Comparison of ENCODE assay signal across 26 mouse cellular contexts in the genomic region with DNA sequence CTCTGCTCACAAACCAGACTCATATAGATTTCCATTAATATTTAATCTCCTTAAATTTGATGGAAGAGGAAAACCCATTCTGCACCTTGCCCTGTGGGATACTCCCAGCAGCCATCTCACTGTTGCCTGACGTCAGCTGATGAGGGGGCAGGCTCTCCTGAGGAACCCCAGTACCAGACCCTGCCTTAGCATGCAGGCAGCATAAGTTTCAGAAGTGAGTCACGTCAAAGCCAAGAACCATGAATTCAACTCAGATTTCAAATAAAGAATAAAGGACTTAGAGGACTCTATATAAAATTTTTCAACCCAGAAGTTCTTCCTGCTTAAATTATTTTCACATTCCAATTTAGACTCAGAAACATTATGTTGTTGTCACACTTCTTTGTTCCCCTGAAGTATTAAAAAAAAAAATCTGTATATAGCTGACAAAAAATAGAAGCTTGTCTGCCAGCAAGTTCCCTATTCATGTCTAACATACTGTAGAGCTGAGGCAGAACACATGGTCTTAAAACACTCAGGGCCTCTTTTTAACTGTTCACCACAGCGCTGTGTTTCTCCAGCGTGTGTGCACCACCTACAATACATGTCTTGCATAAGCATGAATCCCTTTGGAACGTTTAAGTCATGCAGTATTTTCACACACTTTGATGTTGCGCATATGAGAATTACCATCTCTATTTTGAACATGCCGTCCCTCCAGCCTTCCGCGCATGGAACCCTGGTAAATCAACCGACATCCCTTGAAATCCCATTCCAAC.
DNase-seq lines count a peak whose midpoint lies in the region; ATAC-seq and TF ChIP-seq lines count a peak whose summit lies in the region.
"Had no signal": no experiment of that assay in that cellular context is flagged by ENCODE, and none has a peak within 500 bp of the region (broad histone marks: within the 10 kb centered on the region; RNA-seq: fewer than 3 reads in every experiment).

No protein-coding gene starts in this region.

- no peak for TF ChIP-seq EP300 in liver, postnatal 0 days (IDR thresholded peaks at IDR 0.05; ENCODE audit: low read depth)

- H3K9me3 ChIP-seq in forebrain, embryonic 16.5 days (ENCODE audit: control insufficient read depth, low read length), result no peaks in the 10 kb centered on the region
- H3K9me3 ChIP-seq in forebrain, embryonic 13.5 days (replicated peaks), result no peaks in the 10 kb centered on the region
- H3K9me3 ChIP-seq in liver, postnatal 0 days (ENCODE audit: low read length), result no peaks in the 10 kb centered on the region
- H3K9me3 ChIP-seq: heart, embryonic 12.5 days; hindbrain, embryonic 13.5 days; limb, embryonic 13.5 days; liver, embryonic 13.5 days; lung, embryonic 15.5 days; neural tube, embryonic 15.5 days had no signal

- WGBS in forebrain, embryonic 16.5 days, result 68% methylated on average over 10 of the region's 10 CpGs
- 82% methylated on average over 10 of the region's 10 CpGs for WGBS in forebrain, embryonic 13.5 days
- WGBS in liver, postnatal 0 days (ENCODE audit: insufficient replicate concordance), result 80% methylated on average over 10 of the region's 10 CpGs

- TF ChIP-seq CTCF in liver, postnatal 0 days (IDR thresholded peaks at IDR 0.05; ENCODE audit: low read depth), result no peak

- H3K27ac ChIP-seq in forebrain, embryonic 16.5 days (ENCODE audit: low read length), result peak overlapping the region; percentile 19
- no peak overlapping the region for H3K27ac ChIP-seq in forebrain, embryonic 13.5 days
- no peak overlapping the region for H3K27ac ChIP-seq in liver, postnatal 0 days (ENCODE audit: low read depth)
- H3K27ac ChIP-seq: gastrocnemius, adult 2 months; hindbrain, embryonic 13.5 days; limb, embryonic 13.5 days; liver, embryonic 13.5 days; lung, embryonic 15.5 days; neural tube, embryonic 15.5 days had no signal

- no peak overlapping the region for H3K9ac ChIP-seq in forebrain, embryonic 16.5 days (replicated peaks; ENCODE audit: low read depth, low read length)
- H3K9ac ChIP-seq in forebrain, embryonic 13.5 days, result no peak overlapping the region
- no peak overlapping the region for H3K9ac ChIP-seq in liver, postnatal 0 days (replicated peaks)
- H3K9ac ChIP-seq: heart, embryonic 12.5 days; hindbrain, embryonic 13.5 days; limb, embryonic 13.5 days; liver, embryonic 13.5 days; lung, embryonic 15.5 days; neural tube, embryonic 15.5 days had no signal

- peak; percentile 84 for ATAC-seq in forebrain, embryonic 16.5 days
- ATAC-seq in forebrain, embryonic 13.5 days, result no peak; the same call in 1 of the 2 replicates
- ATAC-seq in megakaryocyte, adult 5-6 weeks (ENCODE audit: poor library complexity, severe bottlenecking), result no peak
- ATAC-seq in liver, postnatal 0 days, result no peak

- H3K4me3 ChIP-seq in forebrain, embryonic 16.5 days (replicated peaks; ENCODE audit: low read length), result no peak overlapping the region
- H3K4me3 ChIP-seq in forebrain, embryonic 13.5 days, result no peak overlapping the region
- no peak overlapping the region for H3K4me3 ChIP-seq in liver, postnatal 0 days (ENCODE audit: low read depth, low read length)
- H3K4me3 ChIP-seq: erythroblast, embryonic 14.5 days; gastrocnemius, adult 2 months; heart, embryonic 12.5 days; hindbrain, embryonic 13.5 days; limb, embryonic 13.5 days; liver, embryonic 13.5 days; lung, embryonic 15.5 days; myocyte; neural tube, embryonic 15.5 days had no signal

- peaks cover 2% of the 10 kb centered on the region for H3K4me1 ChIP-seq in forebrain, embryonic 16.5 days (replicated peaks; ENCODE audit: control insufficient read depth, insufficient read depth, low read length)
- 0 out of 2 replicates have a peak, but pooled peaks cover 3% of the 10 kb centered on the region for H3K4me1 ChIP-seq in forebrain, embryonic 13.5 days
- H3K4me1 ChIP-seq in liver, postnatal 0 days (ENCODE audit: insufficient read depth), result no peaks in the 10 kb centered on the region
- H3K4me1 ChIP-seq: heart, embryonic 12.5 days; hindbrain, embryonic 13.5 days; liver, embryonic 13.5 days; lung, embryonic 15.5 days had no signal

- no peaks in the 10 kb centered on the region for H3K36me3 ChIP-seq in forebrain, embryonic 16.5 days (ENCODE audit: control insufficient read depth, insufficient read depth)
- no peaks in the 10 kb centered on the region for H3K36me3 ChIP-seq in forebrain, embryonic 13.5 days (ENCODE audit: poor library complexity, severe bottlenecking)
- H3K36me3 ChIP-seq in liver, postnatal 0 days (replicated peaks; ENCODE audit: insufficient read depth, low read length), result no peaks in the 10 kb centered on the region
- H3K36me3 ChIP-seq: heart, embryonic 12.5 days; hindbrain, embryonic 13.5 days; limb, embryonic 13.5 days; liver, embryonic 13.5 days; lung, embryonic 15.5 days; neural tube, embryonic 15.5 days had no signal

- DNase-seq in layer of hippocampus, adult 9-11 months, result peak; percentile 77
- no peak for DNase-seq in layer of hippocampus, adult 9-10 months (ENCODE audit: low spot score)
- peak; percentile 64 for DNase-seq in brain, embryonic 18.5 days (ENCODE audit: low read depth, low spot score)
- DNase-seq in left cerebral cortex, postnatal 14 days (ENCODE audit: low spot score in 2 of 2), result peak; percentile 56 to 88
- DNase-seq in liver, postnatal 0 days, result no peak
- DNase-seq: adrenal gland, postnatal 25 days; cerebellum, adult 8-10 months; gastrocnemius, adult 2 months; heart, postnatal 14 days; kidney, adult 8-10 months; kidney, postnatal 14 days; liver, embryonic 13.5 days; midbrain, embryonic 14.5 days; spleen, adult 18-20 months; thymus, postnatal 36 days had no signal

- intact Hi-C loops in left cerebral cortex, postnatal 14 days (cut with DNase I), result loop anchor here (5.0 to 10.0 kb wide), 3 partner anchors 83 to 235 kb away; no protein-coding TSS in a partner anchor

- H3K4me2 ChIP-seq in forebrain, embryonic 16.5 days (ENCODE audit: low read length), result no peak overlapping the region
- H3K4me2 ChIP-seq in forebrain, embryonic 13.5 days, result no peak overlapping the region
- no peak overlapping the region for H3K4me2 ChIP-seq in liver, postnatal 0 days (ENCODE audit: low read depth, low read length)
- H3K4me2 ChIP-seq: heart, embryonic 12.5 days; hindbrain, embryonic 13.5 days; limb, embryonic 13.5 days; liver, embryonic 13.5 days; lung, embryonic 15.5 days; neural tube, embryonic 15.5 days had no signal

- H3K27me3 ChIP-seq in forebrain, embryonic 16.5 days (replicated peaks; ENCODE audit: control insufficient read depth, insufficient read depth, low read length), result no peaks in the 10 kb centered on the region
- H3K27me3 ChIP-seq in forebrain, embryonic 13.5 days, result no peaks in the 10 kb centered on the region
- no peaks in the 10 kb centered on the region for H3K27me3 ChIP-seq in liver, postnatal 0 days (ENCODE audit: insufficient read depth, low read length)
- H3K27me3 ChIP-seq: CH12.LX; heart, embryonic 12.5 days; hindbrain, embryonic 13.5 days; limb, embryonic 13.5 days; liver, embryonic 13.5 days; lung, embryonic 15.5 days; neural tube, embryonic 15.5 days had no signal

Comparison
In these comparisons a context has a peak if more than half of its experiments do, and no peak if none do; other contexts are left out.
1. DNase-seq: peak in layer of hippocampus, adult 9-11 months (single experiment), brain, embryonic 18.5 days (single experiment) and left cerebral cortex, postnatal 14 days (2 of 2); none in layer of hippocampus, adult 9-10 months (single experiment) and liver, postnatal 0 days (single experiment).